Mouse (Mus musculus) adrenal gland, postnatal 25 days (tissue): Measurements from ENCODE around the gene Kctd6. TPM values are rescaled to one million over a fixed set of nuclear protein-coding genes. Genes with fewer than 3 reads are reported as not detected.

Experiments used
- DNase-seq: peaks from one replicate; pipeline ENCODE4 v3.0.0; 2021; ENCODE audit warnings: mixed read lengths
- total RNA-seq: library from RNA; stranded (reverse); gene quantifications from 2 replicates; pipeline ENCODE4 v1.2.3, GENCODE M21; 2021

Gene Kctd6
- total RNA-seq, 1 experiment from 2014 or later: 13.7 TPM

- no peak for DNase-seq
Measured at GRCm38 (mm10) chr14:8250141-8250871, 36.4 kb downstream of the Kctd6 start.

DNA sequence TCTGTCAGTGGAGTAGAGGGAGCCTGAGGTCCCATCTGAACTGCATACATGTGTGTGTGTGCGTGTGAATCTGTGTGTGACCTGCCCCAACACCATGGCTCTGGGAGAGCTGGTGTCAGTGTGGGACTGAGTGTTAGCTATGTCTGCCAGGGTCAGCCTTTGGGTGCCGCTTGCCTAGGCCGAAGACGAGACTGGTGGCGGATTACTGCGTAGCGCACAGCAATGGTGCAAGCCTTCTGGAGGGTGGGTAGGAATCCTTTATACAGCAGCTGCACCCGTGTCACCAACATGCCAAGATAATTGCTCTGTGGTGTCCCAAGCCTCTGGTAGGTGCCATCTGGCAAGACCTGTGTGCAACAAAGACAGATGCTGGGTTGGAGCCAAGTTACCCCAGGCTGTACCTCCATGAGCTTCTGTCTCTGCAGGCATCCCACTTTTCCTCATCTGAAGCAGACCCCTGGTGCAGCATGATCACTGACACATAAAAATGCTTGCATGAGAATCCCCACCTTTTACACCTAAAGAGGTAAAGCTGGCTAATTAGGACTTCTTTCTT, 37.5 kb downstream of the Kctd6 start:
- no peak for DNase-seq

DNA sequence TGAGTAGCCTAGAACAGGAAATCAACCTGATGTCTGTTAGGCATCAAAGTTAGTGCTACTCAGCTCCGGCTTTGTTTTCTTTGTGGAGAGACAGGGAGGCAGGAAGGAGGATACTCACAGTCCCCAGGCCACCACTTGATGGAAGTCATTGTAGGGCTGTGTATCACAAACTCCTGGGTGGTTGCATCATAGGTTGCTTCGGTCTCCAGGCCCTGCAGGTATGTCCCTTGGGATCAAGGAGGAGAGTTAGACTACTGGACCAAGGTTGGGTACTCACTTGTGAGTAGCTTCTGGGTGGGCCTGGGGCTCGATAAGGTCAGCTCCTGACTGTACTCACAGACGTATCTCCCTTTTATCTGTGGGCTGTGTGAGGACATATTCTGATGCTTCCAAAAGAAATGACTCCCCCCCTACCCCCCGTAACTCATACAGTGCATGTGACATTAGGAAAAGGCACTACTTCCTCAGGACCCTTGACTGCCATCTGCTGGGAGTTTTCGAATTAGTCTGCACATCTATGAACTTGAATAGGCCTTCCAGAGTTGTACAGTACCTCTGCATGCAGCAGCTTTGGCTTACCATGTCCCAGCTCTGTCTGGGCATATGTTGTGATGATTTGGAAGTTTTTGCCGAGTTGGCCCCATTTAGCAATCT, 41.3 kb downstream of the Kctd6 start:
- DNase-seq: peak; percentile 41

DNA sequence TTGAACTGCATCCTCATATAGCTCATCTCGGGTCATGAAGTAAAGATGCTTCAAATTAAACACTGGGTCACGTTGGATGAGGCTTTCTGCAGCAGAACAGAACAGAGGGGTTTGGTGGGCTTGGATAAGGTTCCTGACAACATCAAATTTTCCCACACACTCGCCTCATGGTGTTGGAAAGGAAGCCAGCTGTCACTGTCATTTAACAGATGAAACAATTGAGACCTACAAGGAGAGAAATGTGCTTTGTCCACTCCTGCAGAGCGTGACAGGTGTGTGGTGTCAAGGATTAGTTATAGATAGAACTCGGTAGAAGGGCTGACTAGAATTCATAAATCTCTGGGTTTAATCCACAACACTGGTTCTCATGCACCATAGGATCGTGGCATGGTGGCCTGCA, 42.1 kb downstream of the Kctd6 start:
- DNase-seq: no peak

GRCm38 (mm10) chr14:8256881-8257280, 42.9 kb downstream of the Kctd6 start:
- DNase-seq: no peak

- no peak for DNase-seq
Measured at GRCm38 (mm10) chr14:8257521-8258334, 43.8 kb downstream of the Kctd6 start.

- DNase-seq: peak; percentile 33
Measured at GRCm38 (mm10) chr14:8258335-8258627, 44.3 kb downstream of the Kctd6 start.

- no peak for DNase-seq
Measured at GRCm38 (mm10) chr14:8258752-8259151, 44.8 kb downstream of the Kctd6 start.

- DNase-seq: no peak
Measured at GRCm38 (mm10) chr14:8259166-8259565, 45.2 kb downstream of the Kctd6 start, which contains the start of gene Acox2. TSS of gene Acox2 (minus strand) at chr14:8259353.

DNA sequence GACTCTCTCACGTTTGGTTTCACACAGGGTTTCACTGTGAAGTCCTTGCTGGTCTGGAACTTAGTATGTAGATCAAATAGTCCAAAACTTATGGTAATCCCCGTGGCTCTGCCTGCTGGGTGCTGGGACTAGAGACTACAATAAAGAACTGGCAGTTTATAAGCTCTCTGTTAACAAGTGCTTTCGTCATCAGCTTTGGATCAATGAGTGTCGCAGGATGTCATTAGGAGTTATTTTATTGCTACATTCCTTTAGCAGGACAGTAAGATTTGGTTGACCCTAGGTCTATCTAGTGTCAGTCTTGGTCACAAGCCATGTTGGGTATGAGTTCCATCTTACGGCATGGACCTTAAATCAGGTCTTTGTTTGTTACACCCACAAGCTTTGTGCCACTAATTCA, 46.3 kb downstream of the Kctd6 start:
- no peak for DNase-seq

GRCm38 (mm10) chr14:8262242-8262641, 48.3 kb downstream of the Kctd6 start:
- no peak for DNase-seq

GRCm38 (mm10) chr14:8264378-8264777, 50.4 kb downstream of the Kctd6 start:
- no peak for DNase-seq

DNA sequence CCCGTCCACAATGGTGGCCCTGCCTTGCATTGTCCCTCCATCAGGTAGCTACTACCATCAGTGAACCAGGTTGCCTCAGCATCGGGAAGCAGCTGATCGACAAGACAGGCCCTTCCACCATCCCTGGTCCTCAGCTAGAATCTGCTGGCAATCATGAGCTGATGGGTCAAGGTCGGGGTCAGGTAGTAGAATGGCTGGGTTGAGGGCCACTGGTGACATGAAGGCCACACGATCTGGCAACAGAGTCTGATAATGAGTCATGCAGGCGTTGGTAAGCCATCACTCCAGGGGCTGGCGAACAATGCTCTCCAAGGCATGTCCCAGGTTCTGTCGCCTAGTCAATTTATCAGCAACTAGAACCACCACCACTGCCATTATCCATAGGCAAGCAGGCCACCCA, 57.3 kb downstream of the Kctd6 start:
- peak; percentile 20 for DNase-seq

Other genes starting within 250 kb of the Kctd6 start
- 0.33 and 0.39 TPM in 2 replicates for gene Dnase1l3, start 219.6 kb upstream of the Kctd6 start, total RNA-seq
- gene Abhd6, start 211.2 kb upstream of the Kctd6 start, total RNA-seq: 90.3 and 96.4 TPM in 2 replicates
- 36.2 and 38.2 TPM in 2 replicates for gene Rpp14, start 133.8 kb upstream of the Kctd6 start, total RNA-seq
- 52.8 and 78.7 TPM in 2 replicates for gene Pxk, start 115.9 kb upstream of the Kctd6 start, total RNA-seq
- gene Pdhb, start 41.1 kb upstream of the Kctd6 start, total RNA-seq: 313 and 323 TPM in 2 replicates
- gene Acox2, start 45.2 kb downstream of the Kctd6 start, total RNA-seq: 0.43 and 1.5 TPM in 2 replicates
- gene Fam107a, start 103.9 kb downstream of the Kctd6 start, total RNA-seq: 1.6 and 2.9 TPM in 2 replicates
- gene Oit1, start 164.6 kb downstream of the Kctd6 start, total RNA-seq: not detected in 2 replicates